Mouse (Mus musculus): ENCODE measurements around the gene B3galt5. TPM values are rescaled to one million over a fixed set of nuclear protein-coding genes. Genes with fewer than 3 reads are reported as not detected.

The B3galt5 gene
- polyA plus RNA-seq, 1 experiment from 2014 or later = 0.49 TPM

DNA sequence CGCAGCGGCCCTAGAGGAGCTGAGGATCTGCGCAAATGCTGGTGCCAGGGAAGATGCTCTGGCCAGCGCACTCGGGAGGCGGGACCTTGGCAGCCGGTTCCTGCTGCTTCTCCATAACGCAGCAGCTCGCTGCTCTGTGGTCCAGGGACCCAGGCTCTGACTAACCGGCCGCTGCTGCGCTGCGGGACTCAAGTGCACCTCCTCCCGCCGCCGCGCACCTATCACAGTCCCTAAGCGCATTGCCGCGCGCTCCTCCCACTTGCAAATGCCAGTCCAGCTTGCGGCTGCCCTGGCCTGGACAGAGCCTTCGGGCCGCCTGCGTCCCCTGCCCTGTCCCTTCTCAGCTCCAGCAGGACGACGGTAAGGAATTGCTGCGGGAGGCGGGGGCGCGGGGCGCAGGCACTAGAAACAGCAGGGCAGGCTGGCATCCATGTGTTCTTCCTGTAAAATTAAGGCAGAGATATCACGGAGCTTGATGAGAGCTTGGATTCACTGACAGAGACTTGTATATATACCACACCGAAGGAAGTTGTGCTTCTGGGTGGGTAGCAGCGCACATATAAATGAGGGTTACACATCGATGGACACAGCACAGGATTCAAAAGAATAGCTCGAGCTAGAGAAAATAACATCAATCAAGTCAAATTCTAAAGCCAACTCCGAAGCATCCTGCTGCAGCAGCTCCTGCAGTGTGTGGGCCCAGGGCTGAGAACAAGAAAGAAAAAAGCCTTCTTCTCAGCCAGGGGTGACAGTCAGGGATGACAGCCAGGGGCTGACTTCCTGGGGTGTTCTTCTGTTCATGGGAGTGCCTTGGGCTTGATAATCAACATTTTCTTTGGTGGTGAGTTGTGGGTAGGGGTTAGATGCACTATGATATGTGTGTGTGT is 45.4 kb downstream of the B3galt5 start:
- 2% methylated on average over 38 of the region's 38 CpGs for WGBS
- peak overlapping the region; percentile 38 for H3K4me3 ChIP-seq (replicated peaks; ENCODE audit: low read length)
- peak overlapping the region; percentile 20; the same call in 1 of the 2 replicates for H3K9ac ChIP-seq (ENCODE audit: low read length)
- no peaks in the 10 kb centered on the region for H3K36me3 ChIP-seq (ENCODE audit: control insufficient read depth, insufficient read depth, low read length)
- ATAC-seq (ENCODE audit: insufficient read depth, low FRiP score) = peak; percentile 58; the same call in 1 of the 2 replicates
- no peaks in the 10 kb centered on the region for H3K4me1 ChIP-seq (ENCODE audit: control insufficient read depth, insufficient read depth, low read length)
- H3K27me3 ChIP-seq (ENCODE audit: control insufficient read depth, insufficient read depth, low read length) = peaks cover 23% of the 10 kb centered on the region
- peak overlapping the region; percentile 58 for H3K4me2 ChIP-seq (ENCODE audit: low read depth, low read length)
- H3K27ac ChIP-seq (ENCODE audit: low read length) = no peak overlapping the region
- no peaks in the 10 kb centered on the region for H3K9me3 ChIP-seq (replicated peaks; ENCODE audit: control insufficient read depth, low read length)

GRCm38 (mm10) chr16:96282566-96282965 is 47.0 kb downstream of the B3galt5 start:
- Histone ChIP-seq H3K36me3 (ENCODE audit: control insufficient read depth, insufficient read depth, low read length) (no peaks in the 10 kb centered on the region), H3K9ac (ENCODE audit: low read length) (no peak overlapping the region), H3K4me3 (replicated peaks; ENCODE audit: low read length) (no peak overlapping the region), H3K4me1 (ENCODE audit: control insufficient read depth, insufficient read depth, low read length) (no peaks in the 10 kb centered on the region), H3K27me3 (ENCODE audit: control insufficient read depth, insufficient read depth, low read length) (peaks cover 23% of the 10 kb centered on the region), H3K4me2 (ENCODE audit: low read depth, low read length) (no peak overlapping the region), H3K9me3 (replicated peaks; ENCODE audit: control insufficient read depth, low read length) (no peaks in the 10 kb centered on the region), H3K27ac (ENCODE audit: low read length) (no peak overlapping the region)
- no peak for ATAC-seq (ENCODE audit: insufficient read depth, low FRiP score)
- 85% methylated on average over 9 of the region's 9 CpGs for WGBS

- Histone ChIP-seq H3K4me1 (ENCODE audit: control insufficient read depth, insufficient read depth, low read length) (no peaks in the 10 kb centered on the region), H3K9me3 (replicated peaks; ENCODE audit: control insufficient read depth, low read length) (no peaks in the 10 kb centered on the region), H3K4me3 (replicated peaks; ENCODE audit: low read length) (no peak overlapping the region), H3K27ac (ENCODE audit: low read length) (no peak overlapping the region), H3K9ac (ENCODE audit: low read length) (no peak overlapping the region), H3K27me3 (ENCODE audit: control insufficient read depth, insufficient read depth, low read length) (no peaks in the 10 kb centered on the region), H3K4me2 (ENCODE audit: low read depth, low read length) (no peak overlapping the region), H3K36me3 (ENCODE audit: control insufficient read depth, insufficient read depth, low read length) (no peaks in the 10 kb centered on the region)
- 62% methylated on average over 9 of the region's 9 CpGs for WGBS
- ATAC-seq (ENCODE audit: insufficient read depth, low FRiP score) = no peak
Measured at GRCm38 (mm10) chr16:96291885-96292284, 56.3 kb downstream of the B3galt5 start.

DNA sequence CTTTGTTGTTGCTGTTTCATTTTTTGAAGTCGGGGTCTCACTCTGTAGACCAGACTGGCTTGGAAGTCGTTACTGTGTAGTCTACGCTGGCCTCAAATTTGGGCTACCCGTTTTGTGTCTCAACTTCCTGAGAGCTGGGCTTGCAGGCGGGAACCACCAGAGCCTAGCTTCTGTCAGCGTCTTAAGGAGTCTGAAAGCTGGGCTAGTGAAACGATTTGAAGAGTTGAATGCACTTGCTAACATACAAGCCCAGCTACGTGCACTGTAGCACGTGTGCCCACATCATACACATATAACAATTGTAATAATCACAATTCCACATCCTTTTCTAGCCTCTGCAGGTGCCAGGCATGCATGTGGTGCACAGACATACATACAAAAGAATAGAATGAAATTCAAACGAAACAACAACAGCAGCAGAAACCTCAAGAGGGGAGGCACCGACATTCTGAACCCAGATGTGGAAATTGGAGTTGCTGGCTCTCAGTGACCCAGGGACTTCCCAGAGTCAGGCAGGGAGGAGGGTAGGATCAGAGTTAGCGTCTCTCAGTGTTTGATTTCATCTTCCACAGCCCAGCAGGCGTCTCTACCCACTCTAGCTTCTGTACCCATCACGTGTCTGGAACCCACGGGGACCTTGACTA is 57.1 kb downstream of the B3galt5 start:
- no peaks in the 10 kb centered on the region for H3K9me3 ChIP-seq (replicated peaks; ENCODE audit: control insufficient read depth, low read length)
- H3K36me3 ChIP-seq (ENCODE audit: control insufficient read depth, insufficient read depth, low read length) = no peaks in the 10 kb centered on the region
- no peaks in the 10 kb centered on the region for H3K4me1 ChIP-seq (ENCODE audit: control insufficient read depth, insufficient read depth, low read length)
- 68% methylated on average over 15 of the region's 15 CpGs for whole genome bisulfite sequencing
- no peak for ATAC-seq (ENCODE audit: insufficient read depth, low FRiP score)
- no peaks in the 10 kb centered on the region for H3K27me3 ChIP-seq (ENCODE audit: control insufficient read depth, insufficient read depth, low read length)
- no peak overlapping the region for H3K4me3 ChIP-seq (replicated peaks; ENCODE audit: low read length)
- H3K9ac ChIP-seq (ENCODE audit: low read length) = no peak overlapping the region
- H3K4me2 ChIP-seq (ENCODE audit: low read depth, low read length) = no peak overlapping the region
- H3K27ac ChIP-seq (ENCODE audit: low read length) = no peak overlapping the region

DNA sequence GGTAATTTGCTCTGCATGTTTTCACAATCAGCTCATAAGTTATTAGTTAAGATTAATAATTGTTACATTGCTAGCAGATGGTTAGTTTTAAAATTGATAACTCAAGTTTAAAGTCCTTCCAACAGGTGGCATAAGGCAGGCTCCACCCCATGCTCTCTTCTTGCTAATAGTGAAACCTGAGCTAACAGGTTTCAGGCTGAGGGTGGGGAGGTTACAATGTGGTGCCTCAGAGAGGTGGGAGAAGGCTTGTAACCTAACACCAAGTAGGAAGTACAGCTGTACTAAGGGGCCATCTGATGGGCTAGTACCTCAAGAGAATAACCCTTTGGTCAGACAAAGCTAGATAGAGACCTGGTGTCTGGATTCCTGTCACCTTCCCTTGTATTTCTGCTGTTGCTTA is 62.5 kb downstream of the B3galt5 start:
- no peak for ATAC-seq (ENCODE audit: insufficient read depth, low FRiP score)
- Histone ChIP-seq H3K9ac (ENCODE audit: low read length) (no peak overlapping the region), H3K9me3 (replicated peaks; ENCODE audit: control insufficient read depth, low read length) (no peaks in the 10 kb centered on the region), H3K4me2 (ENCODE audit: low read depth, low read length) (no peak overlapping the region), H3K4me3 (replicated peaks; ENCODE audit: low read length) (no peak overlapping the region), H3K36me3 (ENCODE audit: control insufficient read depth, insufficient read depth, low read length) (no peaks in the 10 kb centered on the region), H3K4me1 (ENCODE audit: control insufficient read depth, insufficient read depth, low read length) (no peaks in the 10 kb centered on the region), H3K27ac (ENCODE audit: low read length) (no peak overlapping the region), H3K27me3 (ENCODE audit: control insufficient read depth, insufficient read depth, low read length) (no peaks in the 10 kb centered on the region)

DNA sequence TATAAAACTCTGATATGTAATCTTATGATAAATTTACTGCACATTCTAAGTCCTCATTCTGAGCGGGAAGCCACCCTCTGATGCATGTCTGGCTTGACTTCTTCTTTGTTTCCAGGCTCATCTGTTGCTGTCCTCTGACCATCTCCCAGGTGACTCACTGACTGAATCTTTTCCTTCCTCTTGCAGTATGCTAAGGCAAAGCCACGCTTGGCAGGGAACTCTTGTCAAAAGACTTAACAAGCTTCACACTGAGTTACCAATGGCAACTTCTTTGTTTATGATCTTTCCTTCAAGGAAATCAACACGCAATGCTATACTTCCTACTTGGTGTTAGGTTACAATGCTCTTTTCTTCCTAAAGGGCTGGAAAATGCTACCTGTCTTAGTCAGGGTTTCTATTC is 63.0 kb downstream of the B3galt5 start:
- no peak for ATAC-seq (ENCODE audit: insufficient read depth, low FRiP score)
- 55% methylated on average over 3 of the region's 3 CpGs for WGBS

GRCm38 (mm10) chr16:96303356-96303755 is 67.8 kb downstream of the B3galt5 start:
- Histone ChIP-seq H3K4me1 (ENCODE audit: control insufficient read depth, insufficient read depth, low read length) (no peaks in the 10 kb centered on the region), H3K9ac (ENCODE audit: low read length) (no peak overlapping the region), H3K36me3 (ENCODE audit: control insufficient read depth, insufficient read depth, low read length) (no peaks in the 10 kb centered on the region), H3K9me3 (replicated peaks; ENCODE audit: control insufficient read depth, low read length) (no peaks in the 10 kb centered on the region), H3K27ac (ENCODE audit: low read length) (no peak overlapping the region), H3K4me2 (ENCODE audit: low read depth, low read length) (no peak overlapping the region), H3K27me3 (ENCODE audit: control insufficient read depth, insufficient read depth, low read length) (no peaks in the 10 kb centered on the region), H3K4me3 (replicated peaks; ENCODE audit: low read length) (no peak overlapping the region)
- WGBS = 83% methylated on average over 4 of the region's 4 CpGs
- no peak for ATAC-seq (ENCODE audit: insufficient read depth, low FRiP score)

More for the DNA sequence above, 63.0 kb downstream of the B3galt5 start:
- Histone ChIP-seq H3K9ac (ENCODE audit: low read length) (no peak overlapping the region), H3K27me3 (ENCODE audit: control insufficient read depth, insufficient read depth, low read length) (no peaks in the 10 kb centered on the region), H3K4me3 (replicated peaks; ENCODE audit: low read length) (no peak overlapping the region), H3K27ac (ENCODE audit: low read length) (no peak overlapping the region), H3K4me1 (ENCODE audit: control insufficient read depth, insufficient read depth, low read length) (no peaks in the 10 kb centered on the region), H3K9me3 (replicated peaks; ENCODE audit: control insufficient read depth, low read length) (no peaks in the 10 kb centered on the region), H3K4me2 (ENCODE audit: low read depth, low read length) (no peak overlapping the region), H3K36me3 (ENCODE audit: control insufficient read depth, insufficient read depth, low read length) (no peaks in the 10 kb centered on the region)

GRCm38 (mm10) chr16:96304438-96304837 is 68.8 kb downstream of the B3galt5 start:
- H3K27me3 ChIP-seq (ENCODE audit: control insufficient read depth, insufficient read depth, low read length) = no peaks in the 10 kb centered on the region
- H3K4me1 ChIP-seq (ENCODE audit: control insufficient read depth, insufficient read depth, low read length) = no peaks in the 10 kb centered on the region
- no peak overlapping the region for H3K4me2 ChIP-seq (ENCODE audit: low read depth, low read length)
- H3K27ac ChIP-seq (ENCODE audit: low read length) = no peak overlapping the region
- ATAC-seq (ENCODE audit: insufficient read depth, low FRiP score) = no peak
- H3K9ac ChIP-seq (ENCODE audit: low read length) = no peak overlapping the region
- no peaks in the 10 kb centered on the region for H3K36me3 ChIP-seq (ENCODE audit: control insufficient read depth, insufficient read depth, low read length)
- H3K9me3 ChIP-seq (replicated peaks; ENCODE audit: control insufficient read depth, low read length) = no peaks in the 10 kb centered on the region
- no peak overlapping the region for H3K4me3 ChIP-seq (replicated peaks; ENCODE audit: low read length)

GRCm38 (mm10) chr16:96306905-96307304 is 71.3 kb downstream of the B3galt5 start:
- no peak overlapping the region for H3K4me3 ChIP-seq (replicated peaks; ENCODE audit: low read length)
- no peaks in the 10 kb centered on the region for H3K9me3 ChIP-seq (replicated peaks; ENCODE audit: control insufficient read depth, low read length)
- 73% methylated on average over 4 of the region's 4 CpGs for WGBS
- no peak overlapping the region for H3K4me2 ChIP-seq (ENCODE audit: low read depth, low read length)
- H3K4me1 ChIP-seq (ENCODE audit: control insufficient read depth, insufficient read depth, low read length) = no peaks in the 10 kb centered on the region
- H3K36me3 ChIP-seq (ENCODE audit: control insufficient read depth, insufficient read depth, low read length) = no peaks in the 10 kb centered on the region
- H3K27ac ChIP-seq (ENCODE audit: low read length) = no peak overlapping the region
- ATAC-seq (ENCODE audit: insufficient read depth, low FRiP score) = no peak
- no peak overlapping the region for H3K9ac ChIP-seq (ENCODE audit: low read length)
- no peaks in the 10 kb centered on the region for H3K27me3 ChIP-seq (ENCODE audit: control insufficient read depth, insufficient read depth, low read length)

All from stomach, embryonic 16.5 days (tissue).